Mouse (Mus musculus): Measurements from ENCODE around the gene Esrrg.

DNA sequence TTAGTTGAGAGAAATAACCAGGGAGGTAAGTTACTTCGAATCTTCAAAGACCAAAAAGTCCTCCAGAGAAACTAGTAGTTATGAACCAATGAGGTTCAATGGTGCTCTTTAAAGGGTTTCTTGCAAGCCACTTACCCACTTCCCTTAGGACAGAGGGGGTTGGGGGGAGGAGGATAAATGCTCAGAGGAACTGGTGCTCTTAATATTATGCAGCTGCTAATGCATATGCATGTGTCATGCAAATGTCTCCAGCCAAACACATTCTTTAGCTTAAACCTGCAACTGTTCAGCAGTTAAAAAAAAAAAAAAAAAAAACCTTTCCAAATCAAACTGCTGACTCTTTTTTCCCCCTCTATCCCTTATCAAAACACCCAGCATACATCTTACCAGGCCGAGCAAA, 5.6 kb upstream of the Esrrg start:
- TF ChIP-seq MEF2A (IDR thresholded peaks at IDR 0.05; ENCODE audit: extremely low read depth, insufficient replicate concordance, low read depth, low read length, poor library complexity, severe bottlenecking) = no peak
- no peak for TF ChIP-seq POLR2A (IDR thresholded peaks at IDR 0.05; ENCODE audit: control insufficient read depth in 1 of 2, insufficient read depth in 1 of 2, low read depth in 1 of 2, low read length in 2 of 2, poor library complexity in 1 of 2)
- no peak for TF ChIP-seq CTCF (IDR thresholded peaks at IDR 0.05 in 2 of 3, conservative IDR thresholded peaks at IDR 0.05 in 1 of 3; ENCODE audit: control insufficient read depth in 1 of 3, insufficient read depth in 1 of 3, low read depth in 2 of 3, low read length in 3 of 3, poor library complexity in 1 of 3, severe bottlenecking in 1 of 3)
- TF ChIP-seq RAD21 (IDR thresholded peaks at IDR 0.05; ENCODE audit: low read depth, low read length) = no peak
- no peak for TF ChIP-seq ZNF384 (IDR thresholded peaks at IDR 0.05; ENCODE audit: low read depth, low read length)
- no peak for TF ChIP-seq E2F4 (IDR thresholded peaks at IDR 0.05; ENCODE audit: borderline replicate concordance, low read depth, low read length)
- no peak for TF ChIP-seq CHD1 (IDR thresholded peaks at IDR 0.05; ENCODE audit: low read depth, low read length)
- no peak for TF ChIP-seq USF1 (IDR thresholded peaks at IDR 0.05; ENCODE audit: low read depth, low read length)
- TF ChIP-seq ZC3H11A (IDR thresholded peaks at IDR 0.05; ENCODE audit: low read depth, low read length) = no peak
- TF ChIP-seq GABPA (IDR thresholded peaks at IDR 0.05; ENCODE audit: low read depth, low read length) = no peak
